Mouse (Mus musculus) activated CD4-positive, CD25-positive, alpha-beta regulatory T cell (primary cell): Measurements from ENCODE around the gene Dop1b. TPM values are rescaled to one million over a fixed set of nuclear protein-coding genes. Genes with fewer than 3 reads are reported as not detected.

Source experiments
- polyA plus RNA-seq, 2 experiments: library from polyadenylated mRNA; unstranded; fragments of 100-300 nt; shearing (Covaris generic); gene quantifications; one replicate each; pipeline ENCODE4 v1.2.1; 2017

Dop1b gene
- polyA plus RNA-seq: 10 to 100 TPM; 30.5 to 36.0 TPM

GRCm38 (mm10) chr16:93711411-93712188 is at the start of gene Dop1b:
Gene Dop1b, plus strand, starts transcription at chr16:93711904.

GRCm38 (mm10) chr16:93682689-93683507 is 28.8 kb upstream of the Dop1b start, which contains the start of gene Cbr3:
Gene Cbr3, plus strand, starts transcription at chr16:93683215.

DNA sequence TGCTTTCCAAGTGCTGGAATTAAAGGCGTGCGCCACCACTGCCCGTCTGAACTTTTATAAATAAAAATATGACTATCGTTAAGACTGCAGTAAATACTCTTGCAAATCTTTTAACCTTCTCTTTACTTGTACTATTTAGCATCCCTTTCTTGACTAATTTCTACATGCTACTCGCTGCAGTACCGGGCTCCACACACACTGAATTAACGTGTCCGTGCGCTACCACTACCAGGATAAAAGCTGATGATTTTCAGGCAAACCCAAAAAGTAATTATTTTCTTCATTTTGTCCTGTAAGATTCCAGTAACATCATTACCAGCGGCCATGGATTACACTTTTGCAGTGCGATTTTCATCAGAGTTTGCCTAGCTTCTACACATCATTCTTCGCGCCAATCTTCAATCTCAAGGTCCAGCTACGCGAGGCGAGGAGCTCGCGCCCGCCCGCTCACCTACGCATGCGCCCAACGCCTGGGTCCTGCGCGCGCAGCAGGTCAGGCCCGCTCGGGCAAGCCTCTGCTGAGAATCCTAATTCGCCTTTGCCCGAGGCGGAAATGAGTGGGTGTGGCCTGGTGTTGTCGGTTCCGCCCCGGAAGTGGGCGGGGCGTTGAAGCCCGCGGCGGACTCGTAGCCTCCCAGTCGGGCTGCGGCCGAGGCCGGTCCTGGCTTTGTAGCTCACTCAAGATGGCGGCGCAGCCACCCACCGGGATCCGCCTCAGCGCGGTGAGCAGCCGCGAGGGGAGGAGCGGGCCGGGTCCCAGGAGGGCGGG is 120.1 kb downstream of the Dop1b start, which contains the start of gene Morc3:
Gene Morc3, plus strand, starts transcription at position 495 of the 769 bp plus-strand sequence.

Other genes starting within 250 kb of the Dop1b start
- 10 to 100 TPM; 19.1 to 64.6 TPM for gene Setd4, start 107.8 kb upstream of the Dop1b start, polyA plus RNA-seq
- 10 to 100 TPM; 57.4 to 84.0 TPM for gene Cbr1, start 106.1 kb upstream of the Dop1b start, polyA plus RNA-seq
- under 1 TPM in 1 of 2 experiments, not detected in 1; 0.53 TPM for gene Gm5678, start 83.8 kb upstream of the Dop1b start, polyA plus RNA-seq
- under 1 TPM in 1 of 2 experiments, not detected in 1; 0.37 TPM for gene Cbr3, start 28.7 kb upstream of the Dop1b start, polyA plus RNA-seq
- 10 to 100 TPM; 78.2 to 79.9 TPM for gene Morc3, start 120.2 kb downstream of the Dop1b start, polyA plus RNA-seq
- 10 to 100 TPM; 37.9 to 44.9 TPM for gene Chaf1b, start 172.0 kb downstream of the Dop1b start, polyA plus RNA-seq